Mouse (Mus musculus): ENCODE results near the gene Atp2a2.

DNA sequence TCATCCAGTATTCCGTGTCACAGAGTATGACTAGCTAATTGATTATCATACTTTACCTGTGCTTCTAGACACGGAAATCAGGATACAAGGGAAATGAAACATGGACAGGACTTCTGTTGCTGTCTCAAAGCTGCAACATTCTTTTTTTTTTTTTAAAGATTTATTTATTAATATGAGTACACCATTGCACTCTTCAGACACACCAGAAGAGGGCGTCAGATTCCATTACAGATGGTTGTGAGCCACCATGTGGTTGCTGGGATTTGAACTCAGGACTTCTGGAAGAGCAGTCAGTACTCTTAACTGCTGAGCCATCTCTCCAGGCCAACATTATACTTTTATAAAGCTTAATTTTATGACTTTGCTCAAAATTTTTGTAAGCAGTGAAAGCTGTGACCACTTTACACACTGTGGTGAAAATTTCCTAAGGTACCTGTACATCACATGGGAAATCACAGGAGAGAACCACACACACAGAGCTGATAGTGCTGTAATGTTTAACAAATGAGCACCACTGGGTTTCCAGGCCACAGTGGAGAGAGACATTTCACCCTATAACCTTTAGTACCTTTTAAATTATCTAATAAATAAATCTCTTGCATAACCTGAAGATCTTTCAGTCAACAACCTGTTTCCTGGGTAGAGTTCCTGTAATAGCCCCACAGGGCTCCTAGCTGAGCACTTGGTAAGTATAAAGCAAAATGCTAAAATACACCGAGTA is 27.2 kb downstream of the Atp2a2 start:
- TF ChIP-seq EP300 (IDR thresholded peaks at IDR 0.05; ENCODE audit: low read depth) (no peak), CTCF (IDR thresholded peaks at IDR 0.05; ENCODE audit: low read depth) (no peak)

Data from heart, postnatal 0 days (tissue).